Mouse (Mus musculus) T-helper 2 cell (primary cell): ENCODE measurements around the gene Rps6ka4.

Source experiments
- in situ Hi-C: fragments of 300-600 bp; cut with MboI, MseI; formaldehyde crosslinking; loops from one replicate; pipeline ENCODE4 v1.15.1; 2025; ENCODE audit warnings: high pct_unique_total_duplicates

Gene Rps6ka4

GRCm38 (mm10) chr19:6814366-6814765 is 26.1 kb downstream of the Rps6ka4 start:
- in situ Hi-C loops: loop anchor here (10.0 kb wide), 2 partner anchors 230 to 350 kb away; no protein-coding TSS in a partner anchor
